Mouse (Mus musculus): ENCODE data around the gene Phyh.

Gene Phyh

DNA sequence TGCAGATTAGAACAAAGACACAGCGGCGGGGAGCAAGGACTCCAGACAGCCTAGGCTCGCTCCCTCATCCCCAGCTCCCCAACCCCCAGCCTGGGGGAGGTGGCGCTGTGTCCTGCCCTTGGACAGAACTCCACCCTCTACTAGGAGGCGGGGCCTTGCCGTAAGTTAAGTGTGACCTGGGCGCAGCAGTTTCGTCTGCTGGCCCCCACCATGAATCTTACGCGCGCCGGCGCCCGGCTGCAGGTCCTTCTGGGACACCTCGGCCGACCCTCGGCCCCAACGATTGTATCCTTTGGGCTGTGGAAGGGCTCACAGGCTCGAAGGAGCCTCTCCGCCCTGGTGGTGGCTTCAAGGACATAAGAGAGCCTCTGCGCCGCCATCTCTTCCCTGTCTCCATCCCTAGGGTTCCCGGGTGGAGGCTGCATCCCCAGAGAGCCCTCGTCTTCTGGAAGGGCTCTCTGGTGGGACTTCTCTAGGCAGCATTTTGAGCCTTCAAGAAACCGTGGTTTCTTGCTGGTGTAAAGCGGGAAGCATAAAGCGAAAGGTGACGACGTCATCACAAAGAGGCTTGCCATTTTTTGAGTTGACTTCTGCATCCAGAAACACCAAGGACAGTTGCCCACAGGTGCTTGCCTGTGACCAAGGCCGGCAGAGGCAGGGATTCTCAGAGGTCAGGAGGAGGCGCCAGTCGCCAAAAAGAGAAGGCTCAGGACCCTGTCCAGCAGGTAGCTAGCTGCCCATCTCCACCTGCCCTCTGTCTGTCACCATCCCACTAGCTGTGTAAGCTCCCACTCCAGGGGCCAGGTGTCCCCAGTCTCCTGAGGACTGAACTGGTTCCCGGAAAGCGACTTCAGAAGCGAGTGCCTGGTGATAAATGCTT lies at the start of gene Phyh:
Phyh (plus strand) TSS at position 160 of the 880 bp plus-strand sequence.
- peak; percentile 93 to 97 for DNase-seq

DNA sequence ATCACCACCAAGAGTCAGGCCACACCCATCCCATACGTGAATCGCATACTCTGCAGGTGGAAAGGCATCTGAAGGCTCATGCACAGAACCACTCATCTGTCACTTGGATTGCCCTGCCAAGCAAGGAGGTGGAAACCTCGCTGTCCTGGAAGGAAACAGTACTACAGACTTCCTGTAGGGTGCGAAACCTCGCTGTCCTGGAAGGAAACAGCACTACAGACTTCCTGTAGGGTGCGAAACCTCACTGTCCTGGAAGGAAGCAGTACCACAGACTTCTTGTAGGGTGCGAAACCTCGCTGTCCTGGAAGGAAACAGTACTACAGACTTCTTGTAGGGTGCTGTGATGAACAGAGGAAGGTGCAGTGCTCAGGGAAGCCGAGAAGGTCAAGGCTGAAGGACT lies 46.1 kb upstream of the Phyh start:
- DNase-seq, result no peak

GRCm38 (mm10) chr2:4873331-4873730 lies 45.5 kb upstream of the Phyh start:
- DNase-seq, result no peak

DNA sequence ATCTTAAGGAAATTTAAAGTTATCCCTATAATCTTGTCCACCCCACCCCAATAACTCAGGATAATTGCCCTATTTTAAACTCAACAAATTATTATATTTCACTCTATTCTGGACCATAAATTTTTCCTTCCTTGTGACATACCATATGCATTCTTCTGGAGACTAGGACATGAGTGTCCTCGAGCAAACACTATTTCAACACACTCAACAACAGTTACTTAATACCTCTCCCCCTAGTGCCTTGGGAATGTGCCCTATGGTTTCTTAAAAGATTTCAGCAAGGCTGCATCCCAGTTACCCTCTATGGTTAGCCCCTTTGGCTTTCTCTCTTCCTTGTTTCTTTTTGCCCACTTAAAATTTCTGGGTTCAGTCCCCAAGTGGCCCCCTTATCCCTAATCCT lies 43.7 kb upstream of the Phyh start:
- DNase-seq, result no peak

DNA sequence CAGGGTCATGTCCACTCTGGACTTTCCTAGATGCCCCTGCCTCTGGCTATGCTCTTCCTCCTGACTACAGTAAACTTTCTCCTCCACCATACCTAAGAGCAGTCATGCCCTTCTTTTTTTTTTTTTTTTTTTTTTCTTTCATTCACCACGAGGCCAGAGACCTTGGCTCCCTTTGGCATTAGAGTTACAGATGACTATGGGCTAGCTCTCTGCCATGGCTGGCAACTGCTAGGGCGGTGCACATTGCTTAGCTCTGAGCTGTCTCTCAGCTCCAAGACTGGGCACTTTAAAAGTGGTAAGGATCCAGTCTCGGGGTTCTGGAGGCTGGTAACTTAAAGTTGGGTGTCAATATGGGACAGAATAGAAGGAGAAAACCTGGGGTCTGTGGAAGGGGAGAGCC lies 42.7 kb upstream of the Phyh start:
- DNase-seq, result no peak

GRCm38 (mm10) chr2:4880737-4881349 lies 38.0 kb upstream of the Phyh start:
- peak in 1 of 2 experiments; percentile 17 for DNase-seq

DNA sequence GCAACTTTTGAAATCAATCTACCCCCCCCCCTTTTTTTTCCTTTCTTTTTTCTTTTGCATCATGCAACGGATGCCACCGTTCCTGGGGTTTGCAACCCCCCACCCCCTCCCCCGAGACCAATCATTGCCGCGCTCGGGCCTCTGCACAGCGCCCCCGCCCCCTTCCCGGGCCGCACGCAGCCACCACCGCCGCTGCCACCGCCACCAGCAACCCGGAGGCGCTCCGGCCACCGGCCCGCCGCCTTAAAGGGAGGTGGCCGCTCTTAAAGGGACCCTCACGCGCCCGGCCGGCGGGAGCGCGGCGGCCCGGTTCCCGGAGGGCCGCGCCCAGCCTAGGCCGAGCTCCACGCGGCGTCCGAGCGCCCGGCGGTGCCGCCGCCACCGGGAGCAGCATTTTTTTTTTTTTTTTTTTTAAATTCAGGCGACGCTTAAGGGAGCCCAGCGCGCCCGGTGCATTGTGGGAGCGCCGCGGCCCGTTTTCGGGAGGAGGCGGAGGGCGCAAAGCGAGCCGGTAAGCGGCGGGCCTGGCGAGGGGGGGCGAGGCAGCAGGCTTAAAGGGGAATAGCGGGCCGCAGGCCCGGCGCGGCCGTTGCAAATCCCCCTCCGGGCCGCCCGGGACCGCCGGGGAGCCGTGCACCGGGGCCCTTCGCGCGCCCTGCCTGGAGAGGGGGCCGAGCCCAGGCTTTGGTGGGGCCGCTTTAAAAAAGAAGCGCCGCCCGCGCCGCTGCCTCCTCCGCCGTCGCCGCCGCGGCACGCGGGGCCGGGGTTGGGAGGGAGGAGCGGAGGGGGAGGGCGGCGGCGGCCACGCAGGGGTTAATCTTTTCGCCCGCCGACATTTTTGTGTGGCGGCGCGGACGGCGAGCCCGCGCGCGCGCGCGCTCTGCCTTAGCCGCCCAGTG lies 37.2 kb upstream of the Phyh start, which contains the start of gene Sephs1:
Sephs1 (plus strand) TSS at position 215 of the 899 bp plus-strand sequence.
- peak; percentile 87 to 95 for DNase-seq

GRCm38 (mm10) chr2:4882249-4882791 lies 36.5 kb upstream of the Phyh start:
- DNase-seq, result peak; percentile 82 to 83

GRCm38 (mm10) chr2:4883009-4883704 lies 35.7 kb upstream of the Phyh start:
- no peak for DNase-seq

DNA sequence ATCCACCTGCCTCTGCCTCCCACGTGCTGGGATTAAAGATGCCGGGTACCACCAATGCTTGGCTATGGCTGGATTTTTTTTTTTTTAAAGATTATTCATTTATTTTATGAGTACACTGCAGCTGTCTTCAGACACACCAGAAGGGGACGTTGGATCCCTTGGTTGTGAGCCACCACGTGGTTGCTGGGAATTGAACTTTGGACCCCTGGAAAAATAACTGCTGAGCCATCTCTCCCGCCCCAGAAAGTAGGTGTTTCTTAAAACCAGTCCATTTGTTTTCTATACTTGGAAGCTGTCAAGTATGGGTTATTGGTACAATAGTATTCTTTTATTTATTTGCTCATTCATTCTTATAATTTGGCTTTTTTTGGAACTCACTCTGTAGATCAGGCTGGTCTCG lies 31.9 kb upstream of the Phyh start:
- peak; percentile 55 to 60 for DNase-seq

DNA sequence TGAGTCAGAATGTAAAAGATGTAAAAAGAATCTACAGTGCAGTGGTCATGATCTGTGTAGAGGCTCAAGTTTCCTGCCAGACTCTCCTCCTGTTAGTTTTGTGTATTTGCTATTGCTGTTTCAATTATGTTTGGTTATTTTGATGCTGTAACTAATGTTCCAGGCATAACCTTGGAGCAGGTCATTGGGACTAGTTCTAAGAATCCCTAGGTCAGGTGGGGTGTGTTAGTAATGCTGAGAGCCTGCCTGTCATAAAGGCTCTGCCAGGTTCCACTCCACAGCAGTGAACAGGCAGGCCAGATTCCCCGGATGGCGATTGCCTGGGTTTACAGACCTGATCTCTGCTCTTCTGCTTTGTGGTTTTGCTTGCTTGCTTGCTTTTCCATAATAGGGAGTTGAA lies 23.2 kb upstream of the Phyh start:
- no peak for DNase-seq

- no peak for DNase-seq
Measured at GRCm38 (mm10) chr2:4896970-4897369, 21.8 kb upstream of the Phyh start.

DNA sequence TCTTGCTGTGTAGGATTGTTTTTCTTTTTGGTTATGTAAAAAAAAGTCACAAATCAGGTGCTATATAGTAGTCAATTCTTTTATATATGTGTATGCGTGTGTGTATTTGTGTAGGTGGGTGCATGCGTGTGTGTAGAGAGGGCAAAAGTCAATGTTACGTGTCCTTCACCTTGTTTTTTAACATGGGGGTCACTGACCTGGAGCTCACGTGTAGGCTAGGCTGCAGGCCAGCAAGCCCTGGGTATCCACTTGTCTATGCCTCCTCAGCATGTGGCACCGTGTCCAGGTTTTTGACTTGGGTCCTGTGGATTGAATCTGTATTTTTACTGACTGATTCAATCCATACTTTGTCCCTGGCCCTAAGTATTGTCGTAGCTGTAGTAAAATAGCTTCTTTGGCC lies 18.2 kb upstream of the Phyh start:
- DNase-seq, result peak; percentile 43 to 67

DNA sequence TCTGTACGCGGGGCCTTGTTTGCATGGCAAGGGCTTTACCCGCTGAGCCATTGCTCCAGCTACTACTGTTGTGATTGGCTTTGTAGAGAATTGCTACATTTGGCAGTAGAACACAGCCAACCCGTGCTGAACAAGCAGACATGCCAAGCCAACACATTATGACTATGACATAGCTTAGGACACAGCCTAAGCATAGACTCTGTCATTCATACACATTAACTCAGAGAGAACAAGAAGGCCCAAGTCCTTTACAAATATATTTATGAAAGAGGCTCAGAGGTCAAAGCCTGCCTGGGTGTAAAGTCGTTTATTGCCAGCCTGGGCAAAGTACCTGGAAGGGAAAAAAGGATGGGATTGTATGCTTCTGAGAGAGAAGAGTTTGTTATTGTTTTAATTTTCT lies 16.5 kb upstream of the Phyh start:
- no peak for DNase-seq

DNA sequence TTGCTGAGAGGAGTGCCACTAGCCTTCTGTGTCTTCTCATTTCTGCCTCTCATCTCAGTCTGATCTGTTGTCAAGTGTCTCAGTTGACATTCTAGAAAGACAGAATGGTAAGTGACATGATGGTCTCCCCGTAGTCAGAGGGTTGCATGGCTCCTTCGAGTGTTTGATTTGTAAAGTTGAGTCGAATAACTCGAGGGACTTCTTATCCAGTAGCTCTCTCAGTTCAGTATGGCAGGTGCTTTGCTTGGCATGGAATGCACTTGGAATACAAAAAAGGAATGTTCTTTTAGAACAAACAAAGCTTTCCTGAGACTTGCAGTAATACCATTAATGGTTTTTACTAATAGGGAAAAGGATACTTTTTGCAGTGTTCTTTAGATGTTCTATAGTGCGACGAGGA lies 11.7 kb upstream of the Phyh start:
- DNase-seq, result peak in 1 of 2 experiments; percentile 10

GRCm38 (mm10) chr2:4907916-4908315 lies 10.9 kb upstream of the Phyh start:
- no peak for DNase-seq

DNA sequence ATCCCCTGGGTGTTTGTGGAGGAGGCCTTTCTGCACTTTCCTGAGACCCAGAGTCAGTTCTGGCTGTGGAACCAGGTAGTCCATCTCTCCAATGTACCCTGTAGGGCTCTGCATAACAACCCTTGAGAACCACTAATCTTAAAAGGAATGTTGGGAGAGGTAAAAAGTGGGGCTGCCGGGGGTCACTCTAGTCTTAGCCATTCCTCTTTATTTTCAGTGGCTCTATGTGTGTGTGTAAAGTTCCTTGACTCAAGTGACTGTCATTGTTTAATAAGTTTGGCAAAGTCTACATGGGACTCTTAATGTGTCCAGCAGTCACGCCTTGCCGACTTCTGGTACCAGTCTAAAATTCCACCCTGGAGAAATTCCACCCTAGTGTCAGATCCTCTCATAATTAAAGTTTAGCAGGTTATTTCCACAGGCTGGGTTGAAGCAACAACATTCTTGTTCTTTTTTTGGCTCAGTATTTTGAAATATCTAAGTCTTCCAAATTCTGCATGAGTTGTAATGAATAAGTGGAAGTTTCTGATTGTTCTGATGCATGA lies 10.0 kb upstream of the Phyh start:
- DNase-seq, result no peak

DNA sequence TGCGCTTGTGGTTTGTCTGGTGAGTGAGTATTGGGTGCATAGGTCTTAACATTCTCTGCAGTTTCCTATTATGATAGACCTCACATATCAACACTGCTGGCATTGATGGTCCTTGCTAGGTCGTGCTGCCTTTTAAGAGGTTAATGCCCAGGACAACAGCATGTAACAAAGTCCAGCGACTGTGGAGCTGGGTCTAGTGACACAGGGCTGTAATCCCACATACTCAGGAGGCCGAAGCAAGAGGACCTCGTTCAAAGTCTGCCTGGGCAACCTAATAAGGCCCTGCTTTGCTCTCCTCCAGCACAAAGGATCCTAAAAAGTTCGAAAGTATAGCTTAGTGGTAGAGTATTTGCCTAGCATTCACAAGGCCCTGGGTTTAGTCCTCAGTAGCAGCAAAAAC lies 8.9 kb upstream of the Phyh start:
- peak; percentile 28 to 59 for DNase-seq

DNA sequence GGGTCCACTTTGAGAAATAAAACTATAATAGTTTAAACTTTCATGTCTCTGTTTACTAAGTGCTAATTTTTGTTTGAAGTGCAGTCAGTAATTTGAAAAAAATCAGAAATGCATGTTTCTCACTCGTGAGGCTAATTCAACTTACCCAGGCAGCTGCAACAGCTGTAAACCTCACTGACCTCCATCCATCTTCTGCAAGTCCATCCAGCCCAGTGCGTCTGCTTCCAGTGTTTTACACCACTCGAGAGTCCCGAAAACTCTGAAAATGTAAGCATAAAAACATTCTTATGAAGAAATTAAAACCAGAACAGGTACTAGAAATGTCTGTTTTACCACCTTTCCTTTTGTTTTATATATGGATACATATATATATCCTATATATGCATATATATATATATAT lies 8.3 kb upstream of the Phyh start:
- DNase-seq, result no peak

DNA sequence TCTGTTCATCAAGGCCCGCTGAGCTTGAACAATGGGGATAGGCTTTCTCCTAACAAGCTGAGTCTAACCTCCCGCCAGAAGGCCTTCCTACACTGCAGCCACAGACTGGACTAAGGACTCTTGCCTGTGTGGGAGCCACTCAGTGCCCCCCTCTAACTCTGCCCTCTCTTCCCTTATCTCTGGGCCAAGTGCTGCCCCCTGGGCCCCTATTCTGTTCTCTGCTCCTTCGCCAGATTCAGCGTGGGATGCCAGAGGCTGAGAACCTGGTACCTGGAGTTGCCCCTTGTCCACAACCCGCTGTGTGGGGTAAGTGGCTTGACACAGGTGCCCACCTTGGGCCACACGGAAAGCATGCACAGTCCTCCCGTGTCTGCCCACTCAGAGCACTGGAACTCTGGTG lies 4.9 kb upstream of the Phyh start:
- no peak for DNase-seq

GRCm38 (mm10) chr2:4916037-4916436 lies 2.8 kb upstream of the Phyh start:
- DNase-seq, result no peak
